Mouse (Mus musculus): ENCODE measurements at regions not wholly inside any gene's neighbourhood (a gene's known extent, or its start where the extent isn't known, plus 50 kb on each side); places are given as distances from the start of the nearest gene placed in this dataset.
A peak's percentile ranks its signal among the peaks of the same experiment; 100 is the strongest.

DNA sequence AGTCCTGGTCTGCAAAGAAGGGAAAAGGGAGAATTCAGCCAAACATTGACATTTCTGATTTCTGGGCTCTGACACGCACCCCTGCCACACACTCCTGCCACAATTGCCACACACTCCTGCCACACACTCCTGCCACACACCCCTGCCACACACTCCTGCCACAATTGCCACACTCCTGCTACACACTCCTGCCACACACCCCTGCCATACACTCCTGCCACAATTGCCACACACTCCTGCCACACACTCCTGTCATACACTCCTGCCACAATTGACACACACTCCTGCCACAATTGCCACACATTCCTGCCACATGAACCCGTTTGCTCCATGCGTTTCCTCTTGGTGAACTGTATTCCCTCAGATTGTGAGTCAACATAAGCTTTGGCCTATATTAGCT is 130.0 kb upstream of the Gm9833 start:
- no peak for DNase-seq (ENCODE audit: low spot score in 2 of 2)

DNA sequence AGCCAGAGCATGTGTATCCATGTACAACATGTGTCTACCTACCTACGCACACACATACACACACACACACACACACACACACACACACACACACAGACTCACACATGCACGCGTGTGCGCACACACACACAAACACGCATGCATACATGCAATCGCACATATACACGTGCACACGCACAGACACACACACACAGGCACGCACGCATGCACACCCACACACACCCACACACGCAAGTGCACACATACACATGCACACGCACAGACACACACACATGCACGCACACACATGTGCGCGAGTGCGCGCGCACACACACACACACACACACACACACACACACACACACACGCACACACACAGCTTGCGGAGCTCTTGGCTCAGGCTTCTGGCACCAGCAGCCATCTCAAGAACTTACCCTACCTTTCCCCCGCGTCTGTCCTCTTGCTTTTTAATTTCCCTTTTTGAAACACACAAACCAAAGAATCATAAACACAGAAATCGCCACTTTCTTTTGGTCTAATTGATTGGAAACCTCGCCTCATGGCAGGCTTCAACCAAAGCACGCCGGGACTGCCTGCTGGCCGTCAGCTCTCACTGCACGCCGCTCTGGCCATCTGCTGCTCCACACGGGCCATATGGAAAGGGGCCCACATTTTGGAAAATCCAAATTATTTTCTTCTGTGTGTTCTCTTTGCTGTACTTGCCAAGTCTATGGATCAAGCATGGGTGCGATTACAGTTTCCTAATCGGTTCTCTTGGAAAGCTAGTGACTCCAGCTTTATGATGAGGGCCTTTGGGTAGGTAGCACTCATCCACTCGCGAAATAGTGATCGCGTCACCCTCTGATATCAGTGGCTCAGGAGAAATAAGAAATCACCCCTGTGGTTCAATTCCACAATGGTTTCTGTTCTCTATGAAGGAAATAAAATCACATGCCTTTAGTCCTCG is 127.9 kb upstream of the Gm9833 start:
- DNase-seq (ENCODE audit: low spot score in 2 of 2) = no peak

DNA sequence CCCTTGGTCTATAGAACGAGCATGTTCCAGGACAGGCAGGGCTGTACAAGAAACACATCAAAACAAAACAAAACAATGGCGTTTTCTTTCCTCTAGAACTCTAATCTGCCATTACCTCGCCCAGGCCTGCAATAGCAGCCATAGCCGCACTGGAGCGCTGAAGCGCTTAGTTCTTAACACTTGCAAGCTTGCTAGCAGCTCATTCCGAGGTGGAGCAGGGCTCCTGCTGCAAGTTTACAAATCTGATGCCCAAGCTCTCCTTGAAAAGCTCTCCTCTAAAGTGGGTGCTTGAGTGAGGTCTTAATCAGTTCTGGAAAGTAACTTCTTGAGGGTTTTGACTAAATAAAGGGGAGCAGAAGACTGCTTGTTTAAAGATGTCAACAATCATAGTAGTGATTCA is 127.2 kb upstream of the Gm9833 start:
- DNase-seq (ENCODE audit: low spot score in 2 of 2) = peak; percentile 49

All from right cerebral cortex, adult 2 months (tissue).